Mouse (Mus musculus): ENCODE results near the gene Tmem200a.
A peak's percentile ranks its signal among the peaks of the same experiment; 100 is the strongest.
"Not testable (repeated sequence)": the region's sequence is repeated elsewhere in the genome, so short reads cannot be mapped to it uniquely, and the experiment has no call there.

The Tmem200a gene

DNA sequence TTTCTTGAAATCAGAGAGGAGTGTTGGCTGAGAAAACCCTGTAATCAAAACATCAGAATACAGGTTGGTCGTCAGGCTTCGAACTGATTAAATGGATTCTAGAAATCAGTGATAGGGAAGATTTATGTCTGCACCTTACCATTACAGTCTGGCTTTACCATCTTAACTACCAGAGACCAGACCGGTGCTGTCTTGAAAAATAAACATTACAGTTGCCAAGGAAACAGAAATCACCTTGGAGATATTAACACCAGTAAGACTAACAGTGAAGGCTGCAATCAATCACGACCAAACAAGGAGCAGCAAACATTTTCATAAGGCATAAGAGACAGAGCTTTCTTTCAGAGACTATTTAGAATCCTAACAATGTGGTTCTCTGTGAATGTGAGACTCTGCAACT is 116.0 kb downstream of the Tmem200a start:
- DNase-seq = no peak

DNA sequence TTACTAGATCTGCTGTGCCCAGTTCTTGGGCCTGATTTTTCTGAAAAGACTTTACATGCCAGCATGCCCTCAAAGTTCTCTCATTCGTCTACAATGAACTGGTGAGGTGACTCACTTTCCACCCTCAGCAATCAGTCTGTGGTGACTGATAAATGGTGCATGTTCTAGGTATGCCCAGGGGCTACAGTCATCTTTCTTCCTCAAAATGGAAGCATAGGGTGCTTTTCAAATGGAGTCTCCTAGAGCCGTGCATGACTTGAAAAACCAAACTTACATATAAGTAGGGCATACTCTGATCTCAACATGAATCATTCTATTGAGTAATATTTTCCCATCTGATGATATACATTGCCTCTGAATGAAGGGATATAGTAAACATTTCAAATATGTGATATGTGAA is 117.8 kb downstream of the Tmem200a start:
- DNase-seq = no peak

DNA sequence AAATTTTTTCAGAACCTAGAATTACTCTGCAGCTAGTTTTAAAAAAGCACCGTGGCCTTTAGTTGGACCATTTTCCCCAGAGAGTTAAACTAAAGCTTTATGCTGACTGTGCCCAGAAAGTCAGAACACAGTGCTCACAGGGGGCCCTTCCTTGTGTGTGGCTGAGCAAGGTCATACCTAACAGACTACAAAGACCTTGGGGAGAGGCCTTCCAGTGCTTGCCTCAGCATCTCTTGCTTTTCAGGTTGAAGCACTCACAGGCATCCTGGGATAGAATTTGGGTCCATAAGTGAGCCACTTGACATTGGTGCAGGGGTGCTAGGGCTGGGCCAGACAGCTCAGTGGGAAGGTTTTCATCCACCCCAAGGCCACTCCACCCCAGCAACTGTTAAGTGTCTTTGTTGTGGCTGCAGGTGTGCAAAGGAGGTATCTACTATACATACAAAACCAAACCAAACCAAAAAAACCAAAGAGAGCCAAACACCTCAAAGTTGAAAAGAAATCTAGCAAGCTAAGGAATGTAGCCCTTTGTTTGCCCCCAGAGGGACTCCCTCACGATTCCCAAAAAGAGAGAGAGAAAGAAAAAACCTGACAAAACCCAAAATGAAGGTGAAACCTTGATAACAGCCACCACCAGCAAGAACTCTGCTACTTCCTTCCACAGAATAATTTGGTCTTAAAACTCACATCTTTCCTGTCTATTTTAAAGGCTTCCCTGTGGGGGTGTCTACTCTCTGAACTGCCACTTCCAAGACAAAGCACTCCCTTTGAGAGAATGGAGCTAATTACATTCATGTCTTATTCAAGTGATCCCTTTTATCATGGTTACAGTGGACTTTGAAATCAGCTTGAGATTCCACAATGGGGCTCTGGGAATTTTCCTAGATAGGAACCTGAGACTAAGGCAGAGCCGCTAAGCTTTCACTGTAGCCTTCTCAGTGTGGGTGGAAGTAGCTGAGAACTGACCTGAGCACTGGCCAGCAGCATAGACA is 119.8 kb downstream of the Tmem200a start:
- DNase-seq = no peak

DNA sequence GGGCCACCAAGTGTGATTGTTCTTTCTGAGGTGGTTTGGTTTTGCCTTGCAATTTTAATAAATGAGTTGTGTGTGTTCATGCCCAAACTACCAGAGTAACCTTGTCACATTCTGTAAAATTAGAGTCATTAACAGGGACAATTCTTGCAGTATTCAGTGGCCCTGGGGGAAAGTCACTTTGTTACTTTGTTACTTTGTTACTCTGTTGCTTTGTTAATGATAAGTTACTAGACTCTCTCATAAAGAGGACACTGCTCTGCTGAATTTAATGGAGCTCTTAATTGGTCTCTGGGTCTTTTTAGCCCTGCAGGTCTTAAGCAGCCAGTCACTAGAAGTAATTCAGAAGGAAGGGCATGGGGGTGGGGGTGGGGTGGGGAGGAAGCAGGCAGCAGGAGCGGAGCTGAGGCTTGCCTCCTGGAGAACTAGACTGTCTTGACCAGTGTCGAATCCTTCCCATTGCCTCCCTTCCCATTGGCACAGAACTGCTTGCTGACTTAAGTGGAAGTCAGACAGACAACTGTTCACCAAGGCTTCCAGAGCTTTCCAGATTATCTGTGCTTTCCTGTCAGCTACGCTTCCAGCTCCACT is 124.1 kb downstream of the Tmem200a start:
- DNase-seq = no peak

DNA sequence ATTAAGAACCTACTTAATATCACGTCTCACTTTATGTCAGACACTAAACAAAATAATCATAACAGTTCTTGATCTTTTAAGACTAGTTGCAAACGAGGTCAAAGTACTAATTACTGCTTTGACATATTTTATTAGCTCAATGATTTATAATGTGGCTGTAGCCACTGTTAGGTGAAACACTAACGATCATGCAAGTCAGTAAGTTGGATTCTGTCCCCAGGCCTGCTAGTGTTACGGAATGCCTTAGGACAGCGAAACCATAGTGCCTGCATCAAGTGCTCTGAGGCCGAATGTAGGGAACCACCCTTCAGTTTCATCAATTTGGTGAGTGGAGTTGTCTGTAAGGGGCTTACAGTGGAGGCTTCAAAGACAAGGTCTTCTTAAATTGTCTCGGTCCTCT is 126.0 kb downstream of the Tmem200a start:
- DNase-seq = no peak

DNA sequence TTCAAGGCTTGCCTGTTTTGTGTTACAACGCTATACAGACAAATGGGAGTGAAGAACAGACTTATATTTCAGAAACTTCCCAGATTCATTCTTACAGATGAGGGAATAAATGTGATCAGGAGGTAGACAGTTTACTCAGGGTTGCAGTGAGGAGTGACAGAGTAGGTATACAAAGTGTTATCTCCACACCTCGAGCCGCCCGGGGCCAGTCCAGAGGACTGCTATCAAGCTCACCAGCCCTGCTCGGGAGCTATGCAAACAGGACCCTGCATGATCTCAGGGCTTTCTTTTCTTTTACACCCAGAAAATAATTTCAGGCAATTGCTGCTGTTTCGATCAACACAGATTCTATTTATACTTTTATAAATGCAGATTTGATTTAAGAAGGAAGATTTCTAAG is 126.7 kb downstream of the Tmem200a start:
- no peak for DNase-seq

DNA sequence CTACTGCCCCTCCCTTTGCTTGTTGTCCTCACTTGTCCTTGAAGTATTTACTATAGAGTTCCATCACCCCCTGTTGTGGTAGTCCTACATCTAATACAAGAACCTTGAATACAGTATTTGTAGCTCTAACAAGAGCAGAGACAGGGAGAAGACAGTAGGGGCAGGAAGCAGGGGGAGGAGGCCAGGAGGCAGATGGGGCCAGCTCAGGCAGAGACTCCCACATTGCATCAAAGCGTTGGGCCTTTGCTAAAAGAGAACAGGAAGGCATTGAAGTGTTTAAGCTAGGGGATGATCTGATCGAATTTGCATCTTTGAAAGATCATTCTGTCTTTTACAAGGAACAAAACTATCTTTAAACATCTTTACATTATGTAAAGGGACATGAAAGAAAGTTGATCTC is 133.0 kb downstream of the Tmem200a start:
- DNase-seq = peak; percentile 54

DNA sequence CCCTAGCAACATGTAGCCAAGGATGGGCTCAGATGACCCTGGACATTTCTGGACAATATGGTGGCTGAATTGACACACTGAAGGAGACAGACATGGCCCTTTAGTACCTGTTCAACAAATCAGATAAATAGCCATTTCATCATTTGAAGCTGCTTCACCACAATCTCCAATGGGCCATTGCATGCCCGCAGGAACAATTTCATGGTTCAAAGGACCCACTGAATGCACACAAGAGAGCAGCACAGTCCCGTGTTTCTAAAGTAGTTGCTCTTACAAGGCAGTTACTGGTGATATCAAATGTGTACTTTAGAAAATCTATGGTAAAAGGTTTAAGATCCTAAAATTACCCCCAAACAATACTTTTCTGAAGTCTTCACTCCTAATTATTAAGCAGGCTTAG is 134.2 kb downstream of the Tmem200a start:
- DNase-seq = no peak

DNA sequence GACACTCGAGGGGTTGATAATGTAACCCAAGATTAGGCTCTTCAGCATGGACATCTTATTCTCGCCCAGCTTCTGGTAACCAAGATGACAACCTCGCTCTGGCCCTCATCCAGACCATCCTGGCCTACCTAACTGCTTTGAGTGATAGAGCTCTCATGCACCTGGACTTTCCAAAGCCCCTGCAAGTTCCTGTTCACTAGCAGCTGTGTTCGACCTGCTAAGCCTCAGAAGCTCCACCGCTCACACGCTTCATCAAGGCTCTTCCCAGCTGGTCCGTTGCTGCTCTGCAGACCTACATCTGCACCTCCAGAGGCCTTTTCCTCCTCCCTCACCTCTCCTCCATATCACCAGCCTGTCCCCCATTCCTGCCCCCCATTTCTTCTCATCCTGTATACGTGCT is 147.1 kb downstream of the Tmem200a start:
- peak; percentile 58 for DNase-seq

DNA sequence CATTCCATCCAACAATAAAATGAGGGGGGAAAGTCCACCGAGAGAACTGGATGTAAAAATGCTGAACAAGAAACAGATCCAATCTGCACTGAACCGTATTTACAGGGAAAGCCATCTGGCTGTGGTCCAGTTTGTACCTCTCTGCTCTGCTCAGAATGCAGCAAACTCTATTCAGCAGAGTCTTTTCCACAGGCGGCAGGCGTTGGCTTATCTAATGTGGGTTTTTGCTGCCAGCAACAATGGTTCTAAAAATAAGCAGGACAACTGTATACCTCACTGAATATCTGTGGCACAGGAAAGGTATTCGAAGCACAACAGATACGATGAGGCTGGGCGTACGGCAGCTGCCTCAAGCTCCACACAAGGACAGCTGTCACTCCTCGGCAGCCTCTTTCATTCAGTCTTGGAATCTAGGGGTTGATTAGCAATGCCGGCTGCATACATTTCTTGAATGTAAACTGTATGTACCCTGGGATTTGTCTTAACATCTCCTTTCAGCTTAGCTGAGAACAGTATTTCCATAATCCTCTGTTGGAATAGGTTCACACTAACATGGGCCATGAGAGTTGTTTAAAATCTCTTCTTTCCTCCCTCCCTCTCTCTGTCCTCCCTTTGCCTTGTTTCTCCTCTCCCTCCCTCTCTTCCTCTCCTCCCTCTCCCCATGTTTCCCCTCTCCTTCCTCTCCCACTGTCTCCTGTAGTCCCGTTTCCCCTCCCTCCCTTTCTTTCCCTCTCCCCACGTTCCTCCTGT is 149.3 kb downstream of the Tmem200a start:
- DNase-seq = peak; percentile 73

DNA sequence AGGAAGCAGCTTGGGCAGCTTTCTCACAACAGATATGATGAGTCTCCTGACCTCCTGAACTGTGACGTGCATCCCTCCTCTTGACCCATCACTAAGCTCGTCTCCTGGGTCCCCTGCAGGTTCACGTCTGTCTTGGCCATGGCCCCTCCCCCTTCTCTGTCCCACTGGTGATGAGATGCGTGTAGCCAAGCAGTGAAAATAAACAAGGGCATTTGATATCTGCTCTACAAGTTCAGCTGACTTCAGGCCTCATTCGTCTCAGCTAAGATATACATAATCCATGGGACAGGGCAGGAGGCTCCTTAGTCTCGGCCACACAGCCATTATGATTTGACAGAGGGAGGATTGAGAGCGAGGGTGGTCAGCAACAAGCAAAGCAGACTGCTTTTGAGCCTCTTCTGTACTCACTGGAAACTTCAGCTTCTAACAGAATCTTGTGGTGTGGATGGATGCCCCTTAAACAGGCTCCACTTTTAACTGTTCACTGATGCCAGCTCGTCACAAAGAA is 149.9 kb downstream of the Tmem200a start:
- peak; percentile 76 for DNase-seq

DNA sequence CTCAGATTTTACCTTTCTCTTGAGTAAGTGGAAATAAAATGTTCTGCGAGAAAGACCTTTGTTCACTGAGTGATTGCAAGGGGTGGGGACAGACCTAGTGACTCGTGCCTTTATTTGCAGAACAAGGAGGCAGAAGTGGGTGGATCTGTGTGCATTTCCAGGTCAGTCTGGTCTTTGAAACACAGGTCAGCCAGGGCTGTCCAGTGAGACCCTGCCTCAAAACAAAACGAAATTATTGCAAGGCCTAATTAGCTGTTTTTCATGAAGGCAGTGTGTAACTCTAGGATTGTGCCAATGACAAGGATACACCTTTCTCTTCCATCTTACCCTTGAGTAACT is 150.4 kb downstream of the Tmem200a start:
- no peak for DNase-seq

DNA sequence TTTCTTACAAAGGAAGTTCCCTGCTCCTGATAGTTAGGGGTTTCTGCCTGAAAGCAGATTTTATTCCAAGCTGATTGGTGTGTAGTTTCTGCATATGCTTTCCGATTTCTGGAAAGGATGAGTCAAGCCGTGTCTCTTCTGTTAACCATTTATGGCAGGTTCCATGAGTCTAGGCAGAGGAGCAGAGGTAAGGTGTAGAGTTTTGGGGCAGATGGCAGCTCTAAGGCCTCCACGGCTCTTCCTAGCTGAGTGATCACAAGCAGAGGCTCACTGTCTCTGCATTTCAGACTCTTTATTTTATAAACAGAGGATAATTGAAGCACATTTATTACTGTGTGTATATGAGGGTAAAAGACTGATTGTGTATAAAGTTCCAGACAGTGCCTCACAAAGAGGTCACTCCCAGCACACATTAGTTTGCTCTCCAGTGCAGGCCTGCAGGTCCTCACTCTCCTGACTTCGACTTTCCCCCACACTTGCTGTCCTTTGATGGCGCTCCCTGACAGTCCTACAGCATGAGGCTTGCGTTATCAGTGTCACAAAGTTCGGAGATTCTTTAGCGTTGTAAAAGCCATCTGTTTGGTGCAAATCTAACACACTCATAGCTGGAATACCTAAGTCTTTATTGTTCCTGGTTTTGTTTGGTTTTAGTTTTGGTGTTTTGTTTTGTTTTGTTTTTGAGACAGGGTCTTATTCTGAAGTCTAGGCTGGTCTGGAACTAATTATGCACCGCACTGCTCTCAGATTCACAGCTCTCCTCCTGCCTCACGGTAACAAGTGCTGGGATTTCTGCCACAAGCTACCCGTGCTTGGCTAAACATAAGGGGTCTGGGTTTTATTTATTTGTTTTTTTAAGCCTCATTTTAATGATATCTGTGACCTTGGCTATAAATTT is 151.1 kb downstream of the Tmem200a start:
- peak; percentile 54 for DNase-seq

DNA sequence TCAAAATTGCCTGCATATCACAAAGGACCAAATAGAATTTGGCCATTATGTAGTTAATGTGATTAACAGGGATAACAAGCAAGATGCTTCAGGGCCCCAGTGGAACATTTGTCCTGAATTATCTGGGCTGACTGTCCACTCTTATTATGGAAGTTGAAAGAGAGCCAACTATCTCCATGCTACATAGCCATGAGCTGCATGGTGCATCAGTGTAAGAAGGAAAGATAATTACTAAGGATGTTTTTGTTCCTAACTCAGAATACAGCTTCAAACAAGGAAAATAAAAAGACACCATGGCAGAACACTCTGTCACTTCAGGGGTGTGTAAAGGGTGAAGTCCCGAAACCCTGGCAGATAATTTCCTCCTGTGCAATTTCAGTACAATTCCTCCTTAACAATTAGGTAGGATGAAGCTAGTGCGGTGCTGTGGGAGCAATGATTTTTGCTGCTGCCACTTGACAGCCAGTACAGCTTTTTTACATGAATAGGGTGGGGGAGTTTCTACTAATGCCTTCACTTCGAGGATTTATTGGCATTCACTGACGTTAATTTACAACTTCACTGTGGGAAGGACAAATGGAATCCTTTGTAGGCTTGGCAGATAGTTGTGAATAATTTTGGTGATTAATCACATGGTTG is 158.1 kb downstream of the Tmem200a start:
- DNase-seq = no peak

DNA sequence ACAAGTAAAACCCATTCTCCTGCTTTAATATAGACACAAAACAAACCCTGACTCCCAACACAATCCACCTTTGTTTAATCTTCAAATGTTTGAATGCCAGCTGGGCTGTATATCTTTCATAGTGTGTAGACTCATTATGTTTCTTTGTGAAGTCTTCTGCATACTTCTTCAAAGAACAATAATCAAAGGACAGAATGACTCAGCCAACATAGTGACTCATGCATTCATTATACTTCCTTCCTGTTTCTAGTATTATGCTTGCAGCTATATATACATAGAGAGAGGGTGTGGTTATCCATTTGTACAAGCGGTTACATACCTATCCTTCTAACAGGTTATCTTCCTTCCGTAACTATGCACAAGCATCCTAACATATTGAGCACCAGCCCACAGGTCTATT is 160.7 kb downstream of the Tmem200a start:
- DNase-seq = no peak

DNA sequence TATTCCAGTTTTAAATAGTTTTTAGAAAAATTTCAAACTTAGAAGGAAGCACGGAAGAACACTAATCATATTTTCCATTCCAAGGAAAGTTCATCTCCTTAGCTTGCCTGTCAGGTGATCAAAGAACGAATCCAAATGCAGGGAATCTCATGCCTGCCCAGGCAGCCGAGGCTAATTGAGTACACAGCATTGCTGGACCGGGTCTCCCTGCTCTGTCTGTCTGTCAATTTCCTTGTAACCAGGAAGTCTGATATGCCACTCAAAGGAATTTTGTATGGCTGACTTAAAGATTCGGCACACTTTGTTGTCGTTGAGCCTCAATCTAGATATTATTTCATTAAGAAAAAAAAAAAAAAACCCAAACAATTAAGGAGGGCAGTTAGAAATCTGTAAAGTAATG is 168.6 kb downstream of the Tmem200a start:
- no peak for DNase-seq

DNA sequence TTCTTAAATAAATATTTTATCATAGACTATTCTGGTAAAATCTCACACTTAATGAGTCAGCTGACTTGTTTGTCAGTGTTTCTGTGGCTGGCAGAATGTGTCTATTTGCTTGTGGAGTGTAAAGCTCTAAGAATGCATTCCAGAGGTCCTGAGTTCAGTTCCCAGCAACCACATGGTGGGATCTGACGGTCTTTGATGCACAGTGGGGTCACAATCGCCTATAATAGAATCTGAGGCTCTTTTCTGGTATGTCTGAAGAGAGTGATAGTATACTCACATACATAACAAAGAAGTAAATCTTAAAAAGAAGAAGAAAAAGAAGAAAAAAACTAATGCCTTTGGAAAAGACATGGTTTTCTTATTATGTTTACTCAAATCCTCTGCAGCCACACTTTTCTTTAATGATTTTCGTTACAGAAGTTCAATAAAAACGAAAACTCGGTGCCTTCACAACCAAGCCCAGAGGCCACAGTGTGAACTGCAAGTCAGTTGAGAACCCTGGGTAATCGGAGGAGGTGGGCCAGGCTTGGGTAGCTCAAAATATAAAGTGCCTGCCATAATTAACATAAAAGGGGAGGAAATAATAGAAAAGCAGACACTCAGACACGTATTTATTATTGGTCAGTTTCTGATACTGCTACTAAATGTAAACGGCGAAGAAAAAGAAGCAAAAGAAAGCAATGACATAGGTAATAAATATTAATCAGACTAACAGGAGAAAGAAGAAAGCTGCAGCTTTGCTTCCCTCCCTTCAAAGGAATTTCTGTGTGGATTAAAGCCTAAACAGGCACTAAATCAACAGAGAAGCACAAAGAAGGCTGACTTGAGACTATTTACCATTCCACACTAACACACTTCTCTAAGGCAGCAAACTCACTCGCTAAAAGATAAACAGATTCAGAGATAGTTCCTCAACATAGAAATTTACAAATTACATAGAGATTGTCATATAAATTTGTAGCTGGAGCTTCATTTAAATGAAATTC is 170.5 kb downstream of the Tmem200a start:
- DNase-seq = no peak

DNA sequence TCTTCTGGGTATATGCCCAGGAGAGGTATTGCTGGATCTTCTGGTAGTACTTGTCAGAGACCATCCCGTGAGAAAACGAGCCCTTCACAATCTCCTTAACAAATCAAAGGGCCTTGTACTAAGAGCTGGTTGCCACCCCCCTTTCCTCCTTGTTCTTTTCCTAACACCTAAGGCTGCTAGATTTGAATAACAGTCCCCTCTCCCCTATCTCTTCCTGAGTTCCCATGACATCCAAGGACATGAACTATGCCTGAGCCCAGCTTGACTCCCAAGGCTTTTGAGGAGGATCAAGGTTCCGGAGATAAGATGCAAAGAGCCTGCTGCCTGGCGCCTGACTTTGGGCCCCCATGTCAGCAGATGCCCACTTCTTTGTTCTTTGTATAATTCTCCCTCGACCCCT is 184.7 kb downstream of the Tmem200a start:
- DNase-seq = not testable (repeated sequence)

DNA sequence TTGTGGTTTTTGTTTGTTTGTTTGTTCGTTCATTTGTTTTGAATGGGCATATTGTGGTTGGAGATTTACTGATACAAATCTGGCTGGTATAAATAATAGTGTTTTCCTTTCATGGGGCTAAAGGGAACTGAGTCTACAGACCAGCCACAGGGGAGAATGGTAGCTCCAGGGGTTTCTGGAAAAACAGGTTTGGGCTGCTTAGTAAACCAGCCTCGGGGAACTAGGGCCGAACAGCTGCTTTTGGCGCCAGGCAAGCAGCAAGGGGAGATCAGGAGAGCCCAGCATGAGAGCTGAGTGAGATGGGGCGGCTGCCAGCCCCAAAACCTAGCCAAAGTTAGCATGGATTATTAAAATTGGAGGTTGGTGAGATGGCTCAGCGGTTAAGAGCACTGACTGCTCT is 191.6 kb downstream of the Tmem200a start:
- DNase-seq = no peak

DNA sequence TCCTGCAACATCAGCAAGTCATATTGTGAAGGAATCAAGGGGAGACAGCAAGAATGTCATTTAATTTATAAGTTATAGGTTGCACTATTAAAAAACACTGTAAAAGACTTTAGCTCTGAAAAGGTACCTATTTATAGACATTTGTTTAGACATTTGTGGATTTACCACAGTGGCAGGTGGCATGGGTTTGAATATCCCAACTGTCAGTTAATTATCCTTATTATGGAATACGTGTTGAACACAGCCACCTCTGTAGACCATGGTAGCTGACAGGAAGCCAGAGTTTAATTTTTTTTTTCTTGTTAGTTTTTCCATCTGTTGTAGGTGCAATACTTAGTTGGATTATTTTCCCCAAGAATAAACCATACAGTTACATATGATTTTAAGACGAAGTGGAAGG is 194.3 kb downstream of the Tmem200a start:
- DNase-seq = no peak

DNA sequence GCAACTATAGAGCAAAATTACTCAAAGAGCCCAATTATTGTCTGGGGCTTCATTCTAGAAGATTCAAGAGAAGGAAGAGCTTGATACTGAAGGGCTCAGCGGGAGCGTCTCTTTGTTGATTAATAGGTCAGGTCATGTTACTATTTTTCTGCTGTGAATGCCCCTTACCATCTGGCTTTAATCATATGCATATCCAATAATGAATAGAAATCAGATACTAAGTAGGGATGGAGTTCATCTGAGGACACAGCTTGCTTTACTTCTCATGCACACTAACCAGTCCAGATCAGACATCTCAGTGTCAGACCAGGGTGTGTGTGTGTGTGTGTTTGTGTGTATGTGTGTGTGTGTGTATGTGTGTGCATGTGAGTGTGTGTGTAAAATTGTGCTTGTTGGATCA is 201.1 kb downstream of the Tmem200a start:
- DNase-seq = no peak
